Mouse (Mus musculus): ENCODE measurements at regions not wholly inside any gene's neighbourhood (a gene's known extent, or its start where the extent isn't known, plus 50 kb on each side); places are given as distances from the start of the nearest gene placed in this dataset.

DNA sequence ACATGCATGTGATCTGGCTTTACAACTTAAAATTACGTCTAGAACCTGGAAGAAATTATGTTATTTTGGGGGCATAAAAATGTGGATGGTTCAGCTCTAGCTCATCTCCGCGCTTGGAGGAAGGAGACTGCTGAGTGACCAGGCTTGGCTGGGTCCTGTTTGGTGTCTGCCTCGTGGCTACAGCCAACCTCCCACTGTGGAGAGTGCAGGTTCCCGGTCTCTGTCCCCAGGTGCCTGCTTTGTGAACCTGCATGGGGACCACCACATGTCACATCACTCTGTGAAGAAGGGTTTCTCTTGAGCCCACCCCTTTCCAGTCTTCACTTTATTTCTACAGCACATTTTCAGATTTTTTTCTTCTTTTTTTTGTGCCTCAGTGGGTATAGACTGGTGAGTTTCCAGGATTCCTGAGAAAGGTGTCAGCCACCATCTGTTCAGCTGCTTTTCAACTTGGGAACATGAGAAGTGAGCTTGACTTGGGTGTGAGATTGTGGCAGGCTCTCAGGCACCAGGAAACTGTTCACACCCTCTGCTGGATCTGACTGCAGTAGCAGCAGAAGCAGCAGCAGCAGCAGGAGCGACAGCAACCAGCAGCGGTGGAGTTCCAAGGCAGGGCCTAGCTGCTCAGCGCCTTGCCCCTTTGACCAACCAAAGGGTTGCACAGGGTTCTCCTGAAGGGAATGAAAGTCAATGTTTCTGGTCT is 64.6 kb upstream of the Synm start:
- no peak for TF ChIP-seq CTCF (IDR thresholded peaks at IDR 0.05; ENCODE audit: low read depth)
- no peak for TF ChIP-seq EP300 (IDR thresholded peaks at IDR 0.05; ENCODE audit: low read depth)

Data from liver, embryonic 14.5 days (tissue).